Mouse (Mus musculus): ENCODE data around the gene Gli1.

Gene Gli1

DNA sequence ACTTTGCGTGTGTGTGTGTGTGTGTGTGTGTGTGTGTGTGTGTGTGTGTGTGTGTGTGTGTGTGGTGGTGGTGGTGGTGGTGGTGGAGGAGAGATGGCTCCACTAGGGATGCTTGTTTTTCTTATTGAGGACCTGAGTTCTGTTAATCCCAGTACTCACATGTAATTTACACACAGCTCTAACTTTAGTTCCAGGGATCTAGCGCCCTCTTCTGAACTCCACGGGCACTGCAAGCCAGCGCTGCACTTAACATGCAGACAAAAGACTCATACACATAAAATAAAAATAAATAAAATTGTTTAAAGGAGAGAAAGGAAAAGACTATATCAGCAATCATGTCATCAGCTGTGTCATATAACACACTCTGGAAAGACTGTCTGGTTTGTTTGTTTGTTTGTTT is 7.2 kb upstream of the Gli1 start:
- no peak for DNase-seq (ENCODE audit: low spot score in 2 of 2)

DNA sequence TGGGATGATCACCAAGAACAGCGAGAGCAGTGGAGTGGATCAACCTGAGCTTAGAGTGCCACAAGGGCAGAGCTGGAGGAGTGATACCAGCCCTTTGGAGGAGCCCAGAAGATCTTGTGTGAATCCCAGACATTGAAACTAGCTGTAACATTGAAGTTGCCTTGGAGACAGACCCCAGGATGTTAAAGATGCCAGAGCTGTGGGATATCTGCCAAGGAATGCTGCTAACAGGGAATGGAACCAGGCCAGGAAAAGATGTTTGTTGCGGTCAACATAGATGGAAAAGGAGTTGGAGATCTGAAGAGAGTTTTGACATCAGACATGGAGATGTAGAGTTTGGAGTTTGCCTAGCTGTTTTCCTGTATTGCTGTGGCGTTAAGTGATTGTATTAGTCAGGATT is 4.4 kb upstream of the Gli1 start:
- DNase-seq (ENCODE audit: low spot score in 2 of 2), result no peak

DNA sequence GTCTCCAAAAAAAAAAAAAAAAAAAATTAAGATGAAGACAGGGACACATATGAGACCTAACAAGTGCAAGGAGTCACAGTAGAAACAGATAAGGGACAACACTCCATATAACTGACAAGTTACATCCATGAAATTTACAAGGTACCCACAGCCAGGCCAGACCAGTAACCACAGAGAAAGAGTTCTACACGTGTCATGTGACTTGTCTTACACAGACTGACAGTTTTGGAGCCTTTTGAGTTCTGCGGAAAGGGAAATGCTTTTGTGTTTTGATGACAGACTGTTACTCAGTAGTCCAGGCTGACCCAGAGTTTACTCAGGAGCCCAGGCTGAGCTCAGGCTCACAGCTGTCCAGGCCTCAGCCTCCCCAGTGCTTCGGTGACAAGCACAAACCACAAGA is 1.3 kb upstream of the Gli1 start:
- no peak for DNase-seq (ENCODE audit: low spot score in 2 of 2)

DNA sequence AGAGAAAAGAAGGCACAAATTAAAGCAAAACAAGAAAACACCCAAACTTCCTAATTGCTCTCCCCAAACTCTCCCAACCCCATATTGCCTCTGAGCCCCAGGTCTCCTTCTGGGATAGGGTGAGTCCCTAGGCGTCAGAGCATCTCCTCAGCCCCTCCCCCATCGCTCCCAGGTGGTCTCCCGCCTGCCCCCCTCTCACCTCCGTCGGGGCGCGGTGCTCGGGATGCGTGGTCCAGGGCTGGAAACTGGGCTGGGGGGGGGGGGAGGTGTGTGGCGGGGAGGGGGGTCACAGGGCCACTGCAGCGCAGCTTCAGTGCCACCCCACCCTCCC is 449 bp downstream of the Gli1 start:
- DNase-seq (ENCODE audit: low spot score in 2 of 2), result no peak

DNA sequence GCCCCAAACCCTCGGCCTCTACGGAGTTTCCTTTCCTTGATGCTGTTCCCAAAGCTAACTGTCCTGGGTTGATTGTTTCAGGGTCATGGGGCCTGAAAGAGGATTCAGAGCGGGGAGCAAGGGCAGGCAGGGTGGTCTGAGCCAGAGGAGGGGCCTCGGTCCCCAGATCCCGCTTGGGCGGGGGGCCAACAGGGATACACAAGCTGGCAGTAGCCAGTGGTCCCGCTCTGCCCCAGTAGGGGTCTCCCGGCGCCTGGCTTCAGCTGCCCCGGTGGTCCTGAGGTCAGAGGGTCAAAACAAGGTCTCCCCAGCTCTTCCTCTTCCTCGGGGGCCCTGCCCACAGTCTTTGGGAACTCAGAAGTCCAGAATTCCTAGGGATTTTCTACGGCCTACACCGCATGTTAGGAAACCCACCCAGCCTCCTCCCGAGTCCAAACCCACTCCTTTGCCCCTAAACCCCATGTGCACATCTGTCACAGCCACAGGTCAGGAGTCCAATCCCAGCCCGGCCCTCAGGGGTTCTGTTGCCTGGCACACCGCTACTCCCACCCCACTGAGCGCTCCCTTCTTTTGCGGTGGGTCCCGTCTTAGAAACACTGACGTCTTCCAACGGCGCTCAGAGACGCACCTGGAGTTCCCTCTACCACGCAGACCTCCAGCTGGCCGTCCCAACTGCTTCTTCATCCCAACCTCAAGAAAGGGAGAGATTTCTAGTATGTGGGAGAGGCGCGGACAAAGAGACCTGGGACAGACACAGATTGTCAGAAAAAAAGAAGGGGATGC is 1.0 kb downstream of the Gli1 start:
- DNase-seq (ENCODE audit: low spot score in 2 of 2), result no peak

DNA sequence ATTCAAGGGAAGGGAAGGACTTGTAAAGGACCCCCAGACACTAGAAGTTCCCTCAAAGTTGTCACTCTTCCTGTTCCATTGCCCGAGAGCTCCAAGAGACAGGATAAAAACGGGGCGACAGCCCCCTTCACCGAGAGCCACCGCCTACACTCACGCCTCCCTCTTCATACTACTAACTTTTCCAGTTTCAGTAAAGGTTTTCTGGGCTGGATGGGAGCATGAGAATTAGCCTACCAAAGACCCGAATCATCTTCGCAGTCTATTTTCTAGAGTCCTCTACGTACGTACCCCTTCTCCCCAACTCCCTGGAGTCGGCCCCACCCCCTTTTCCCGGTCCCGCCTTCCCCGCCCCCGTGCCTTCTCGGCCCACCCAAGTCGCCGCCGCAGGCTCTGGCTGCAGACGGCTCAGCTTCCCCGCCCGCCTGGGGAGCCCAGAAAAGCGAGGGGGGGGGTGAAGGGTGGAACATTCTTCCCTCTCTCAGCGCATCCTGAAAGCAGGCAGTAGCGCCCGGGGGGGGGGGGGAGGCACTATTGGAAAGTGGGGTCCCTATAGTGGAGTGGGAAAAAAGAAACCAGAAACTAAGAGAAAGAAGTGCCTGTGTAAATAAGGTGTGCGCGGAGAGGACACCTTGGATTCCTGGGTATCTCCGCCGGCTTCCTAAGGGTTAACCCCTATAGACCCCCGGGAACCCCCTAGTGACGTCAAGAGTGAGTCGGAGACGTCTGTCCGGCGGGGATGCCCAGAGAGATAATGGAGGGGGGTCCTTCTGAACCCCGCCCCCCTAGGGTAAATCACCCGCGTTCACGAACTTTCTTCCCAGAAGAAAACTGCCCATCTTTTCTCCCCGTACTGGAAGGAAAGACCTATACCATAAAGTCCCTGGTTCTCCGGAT is 1.8 kb downstream of the Gli1 start:
- DNase-seq (ENCODE audit: low spot score in 2 of 2), result no peak

DNA sequence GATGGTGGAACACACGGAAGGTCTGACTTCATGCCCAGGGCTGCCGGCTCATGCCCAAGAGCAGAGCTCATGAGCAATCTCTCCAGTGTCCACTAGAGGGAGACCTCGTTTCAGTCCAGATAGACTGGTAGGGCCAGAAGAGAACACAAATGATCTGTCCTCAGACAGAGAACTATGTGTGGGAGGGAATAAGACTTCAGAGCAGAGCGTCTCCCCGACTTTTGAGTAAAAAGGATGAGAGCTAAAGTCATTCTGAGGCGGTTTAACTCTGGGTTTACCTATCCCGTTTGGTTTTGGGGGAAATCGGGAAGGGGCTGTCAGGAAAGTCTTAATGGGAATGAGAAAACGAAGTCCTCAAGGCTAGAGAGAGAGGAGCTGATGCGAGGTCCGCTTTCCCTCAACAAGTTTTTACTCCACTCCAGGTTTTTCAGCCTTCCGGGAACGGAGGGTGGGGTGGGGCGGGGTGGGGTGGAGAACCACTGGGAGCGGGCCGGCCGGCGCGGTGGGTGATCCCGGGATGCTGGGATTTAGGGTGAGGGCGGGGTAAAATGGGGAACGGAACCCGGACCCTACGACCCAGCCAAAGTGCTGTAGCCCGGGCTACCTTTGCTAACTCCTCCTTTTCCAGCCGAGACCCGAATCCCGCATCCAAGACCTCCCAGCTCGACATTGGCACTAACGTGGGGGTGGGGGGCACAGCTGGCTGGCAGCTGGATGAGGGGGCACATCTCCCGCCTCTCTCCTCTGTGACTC is 2.7 kb downstream of the Gli1 start:
- DNase-seq (ENCODE audit: low spot score in 2 of 2), result peak; percentile 76 to 82

DNA sequence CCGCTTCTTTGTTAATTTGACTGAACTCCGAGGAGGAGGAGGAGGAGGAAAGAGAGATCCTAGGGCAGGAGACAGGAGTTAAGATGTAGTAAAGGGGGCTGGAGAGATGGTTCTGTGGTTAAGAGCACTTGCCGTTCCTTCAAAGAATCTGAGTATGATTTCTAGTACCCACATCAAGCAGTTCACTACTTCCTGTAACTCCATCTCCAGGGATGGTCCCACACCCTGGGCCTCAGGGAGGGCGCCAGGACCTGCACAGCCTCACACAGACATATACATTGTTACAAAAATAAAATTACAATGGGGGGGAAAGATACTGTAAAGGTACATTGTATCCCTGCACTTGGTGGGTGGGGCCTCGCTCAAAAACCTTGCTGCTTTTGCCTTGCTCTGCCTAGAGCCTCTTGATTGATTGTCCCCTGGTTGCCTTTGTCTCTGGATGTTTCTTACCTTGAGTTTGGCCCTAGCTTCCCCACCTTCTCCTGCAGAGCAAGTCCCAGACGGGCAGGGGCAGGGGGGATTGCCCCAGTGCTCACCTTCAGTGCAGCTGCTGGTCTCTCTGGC is 4.2 kb downstream of the Gli1 start:
- no peak for DNase-seq (ENCODE audit: low spot score in 2 of 2)

DNA sequence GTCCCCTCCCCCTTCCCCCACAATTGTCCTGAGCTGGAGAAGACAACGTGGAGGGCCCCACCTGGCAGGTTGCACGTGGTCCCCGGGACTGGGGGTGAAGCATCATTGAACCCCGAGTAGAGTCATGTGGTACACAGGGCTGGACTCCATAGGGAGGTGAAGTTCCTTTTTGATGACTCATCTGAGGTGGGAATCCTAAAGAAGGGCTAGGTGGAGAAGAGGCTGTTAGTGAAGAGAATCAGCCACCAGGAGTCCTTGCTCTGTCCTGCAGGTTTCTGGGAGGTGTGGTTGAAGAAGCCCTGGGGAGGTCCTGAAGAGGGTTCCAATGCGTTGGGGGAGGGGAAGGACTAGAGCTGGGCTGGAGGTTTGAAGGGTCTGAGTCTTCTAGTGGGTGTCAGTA is 4.8 kb downstream of the Gli1 start:
- no peak for DNase-seq (ENCODE audit: low spot score in 2 of 2)

DNA sequence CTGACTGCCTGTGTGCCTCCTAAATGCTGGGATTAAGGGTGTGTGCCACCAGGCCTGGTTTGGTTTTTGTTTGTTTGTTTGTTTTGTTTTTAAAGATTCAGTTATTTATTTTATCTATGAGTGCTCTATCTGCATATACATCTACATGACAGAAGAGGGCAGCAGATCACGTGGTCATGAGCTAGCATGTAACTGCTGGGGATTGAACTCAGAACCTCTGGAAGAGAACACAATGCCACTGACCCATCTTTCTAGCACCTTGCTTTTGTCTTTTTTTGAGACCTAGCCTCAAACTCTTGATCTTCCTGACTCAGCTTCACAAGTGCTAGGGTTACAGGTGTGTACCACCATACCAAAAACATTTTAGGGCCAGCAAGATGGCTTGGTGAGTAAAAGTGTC is 6.5 kb downstream of the Gli1 start:
- DNase-seq (ENCODE audit: low spot score in 2 of 2), result no peak

DNA sequence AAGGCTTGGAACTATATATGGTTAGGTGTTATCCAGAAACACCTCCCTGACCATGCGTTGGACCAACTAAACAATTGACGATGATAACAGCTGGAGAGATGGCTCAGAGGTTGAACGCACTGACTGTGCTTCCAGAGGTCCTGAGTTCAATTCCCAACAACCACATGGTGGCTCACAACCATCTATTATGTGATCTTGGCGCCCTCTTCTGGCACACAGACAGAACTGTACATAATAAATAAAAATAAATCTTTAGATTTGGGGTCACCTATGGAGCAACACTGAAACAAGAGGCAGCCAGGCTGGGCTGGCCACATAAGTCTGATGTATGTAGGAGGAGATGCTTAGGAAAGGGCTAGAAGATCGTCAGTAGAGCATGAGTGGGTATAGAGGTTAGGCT is 8.6 kb downstream of the Gli1 start:
- DNase-seq (ENCODE audit: low spot score in 2 of 2), result no peak

DNA sequence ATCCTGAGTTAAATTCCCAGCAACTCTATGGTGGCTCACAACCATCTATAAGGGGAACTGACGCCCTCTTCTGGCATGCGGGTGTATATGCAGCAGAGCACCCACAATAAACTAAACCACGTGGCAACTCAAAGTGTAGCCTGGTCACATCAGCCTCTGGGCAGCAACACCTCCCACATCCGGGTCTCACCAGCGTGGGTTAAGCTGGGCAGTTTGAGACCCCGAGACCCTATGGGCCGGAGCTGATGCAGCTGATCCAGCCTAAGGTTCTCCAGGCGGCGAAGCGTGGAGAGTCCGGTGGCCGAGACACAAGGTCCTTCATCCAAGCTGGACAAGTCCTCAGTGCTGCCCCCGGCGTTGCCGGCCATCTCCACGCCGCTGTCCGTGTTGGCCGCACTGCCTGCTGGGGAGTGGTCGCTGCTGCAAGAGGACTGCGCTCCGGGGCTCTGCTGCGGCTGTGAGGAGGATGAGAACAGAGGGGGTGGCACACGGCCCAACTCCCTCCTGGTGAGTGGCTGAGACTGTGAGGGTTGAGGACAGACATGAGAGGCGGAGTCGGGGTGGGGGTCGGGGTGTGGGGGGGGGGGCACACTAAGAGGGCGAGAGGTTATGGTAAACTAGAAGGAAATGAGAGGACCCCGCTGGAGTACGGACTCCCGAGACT is 9.4 kb downstream of the Gli1 start:
- no peak for DNase-seq (ENCODE audit: low spot score in 2 of 2)

DNA sequence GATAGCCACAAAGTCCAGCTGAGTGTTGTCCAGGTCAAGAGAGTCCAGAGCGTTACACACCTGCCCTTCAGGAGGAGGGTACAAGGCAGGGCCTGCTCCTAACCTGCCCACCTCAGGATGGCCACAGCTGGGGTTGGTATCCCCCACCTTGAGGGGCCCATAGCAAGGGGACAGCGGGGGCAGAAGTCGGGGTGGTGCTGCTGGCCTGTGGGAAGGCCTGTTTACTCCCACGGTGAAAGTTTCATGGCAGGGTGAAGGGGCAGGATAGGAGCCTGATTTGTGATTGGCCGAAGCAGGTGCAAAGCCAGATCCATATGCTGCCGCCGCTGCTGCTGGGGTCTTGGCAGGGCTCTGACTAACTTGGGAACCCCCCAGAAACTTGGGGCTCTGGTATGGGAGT is 11.6 kb downstream of the Gli1 start:
- no peak for DNase-seq (ENCODE audit: low spot score in 2 of 2)

DNA sequence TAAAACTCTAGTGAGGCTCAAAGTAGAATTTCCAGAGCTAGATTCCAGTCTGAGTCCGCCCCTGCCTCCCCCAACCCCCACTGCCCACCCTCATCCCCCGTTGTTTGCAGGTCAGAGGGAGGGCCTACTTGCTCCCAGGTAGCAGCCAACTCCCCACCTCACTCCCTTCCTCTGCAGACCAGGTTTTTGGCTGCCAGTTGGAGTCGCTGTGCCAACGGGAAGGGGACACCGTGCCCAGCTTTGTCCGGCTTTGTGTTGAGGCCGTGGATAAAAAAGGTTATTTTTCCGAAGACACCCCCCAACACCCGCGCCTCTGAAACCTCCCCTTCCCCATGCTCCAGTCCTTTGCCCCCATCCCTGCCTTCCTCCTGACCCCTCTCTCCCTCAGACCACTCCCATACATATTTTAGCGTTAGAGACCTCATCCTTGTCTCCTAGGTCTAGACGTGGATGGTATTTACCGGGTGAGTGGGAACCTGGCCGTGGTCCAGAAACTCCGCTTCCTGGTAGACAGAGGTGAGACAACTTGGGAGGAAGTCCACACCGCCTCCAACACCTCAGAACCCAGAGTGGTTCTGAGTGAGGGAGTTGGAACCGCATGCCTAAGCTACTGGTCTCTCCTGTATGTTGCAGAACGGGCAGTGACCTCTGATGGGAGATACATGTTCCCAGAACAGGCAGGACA is 14.2 kb downstream of the Gli1 start:
- no peak for DNase-seq (ENCODE audit: low spot score in 2 of 2)

DNA sequence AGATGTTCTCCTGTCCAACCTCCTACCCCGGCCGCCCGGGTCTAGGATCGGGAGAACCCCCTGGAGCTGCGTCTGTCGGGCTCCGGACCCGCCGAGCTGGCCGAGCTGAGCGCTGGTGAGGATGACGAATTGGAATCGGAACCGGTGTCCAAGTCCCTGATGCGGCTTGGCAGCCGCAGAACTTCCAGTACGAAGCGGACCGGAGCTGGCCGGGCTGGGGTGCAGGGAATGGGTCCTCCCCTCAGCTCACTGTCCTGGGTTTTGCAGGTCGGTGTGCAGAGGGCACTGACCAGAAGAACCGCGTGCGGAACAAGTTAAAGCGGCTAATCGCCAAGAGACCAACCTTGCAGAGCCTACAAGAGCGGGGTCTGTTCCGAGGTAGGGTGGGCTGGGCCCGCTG is 14.9 kb downstream of the Gli1 start:
- DNase-seq (ENCODE audit: low spot score in 2 of 2), result no peak

DNA sequence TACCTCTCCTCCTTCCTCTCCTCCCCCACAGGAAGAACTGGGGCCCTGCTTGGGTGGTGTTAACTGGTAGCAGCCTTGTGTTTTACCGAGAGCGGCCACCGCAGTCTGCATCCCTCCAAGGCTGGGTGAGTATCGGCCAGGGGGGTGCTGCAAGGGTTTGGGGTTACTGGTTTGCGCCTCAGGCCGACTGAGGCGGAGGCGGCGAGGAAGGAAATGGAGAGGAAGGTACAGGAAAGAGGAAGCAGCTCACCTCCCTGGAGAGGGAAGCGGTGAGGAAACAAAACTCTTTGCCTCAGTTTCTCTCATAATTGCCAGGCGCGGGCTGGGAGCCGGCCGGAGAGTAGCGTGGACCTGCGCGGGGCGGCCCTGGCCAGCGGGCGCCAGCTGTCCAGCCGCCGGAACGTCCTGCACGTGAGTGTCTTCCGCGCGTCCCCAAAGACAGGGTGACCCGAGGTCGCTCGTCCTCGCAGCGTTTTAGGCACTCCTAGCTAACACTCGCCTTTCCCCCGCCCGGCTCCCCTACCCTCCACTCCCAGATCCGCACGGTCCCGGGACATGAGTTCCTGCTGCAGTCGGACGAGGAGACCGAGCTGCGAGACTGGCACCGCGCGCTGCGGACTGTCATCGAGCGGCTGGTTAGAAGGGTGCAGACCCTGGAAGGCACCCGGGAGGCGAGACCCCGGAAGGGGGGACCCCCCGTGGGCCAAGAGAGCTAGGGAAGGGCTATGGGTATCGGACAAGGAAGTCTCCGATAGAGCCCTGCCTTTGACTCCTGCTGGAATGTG is 15.6 kb downstream of the Gli1 start:
- DNase-seq (ENCODE audit: low spot score in 2 of 2), result no peak

DNA sequence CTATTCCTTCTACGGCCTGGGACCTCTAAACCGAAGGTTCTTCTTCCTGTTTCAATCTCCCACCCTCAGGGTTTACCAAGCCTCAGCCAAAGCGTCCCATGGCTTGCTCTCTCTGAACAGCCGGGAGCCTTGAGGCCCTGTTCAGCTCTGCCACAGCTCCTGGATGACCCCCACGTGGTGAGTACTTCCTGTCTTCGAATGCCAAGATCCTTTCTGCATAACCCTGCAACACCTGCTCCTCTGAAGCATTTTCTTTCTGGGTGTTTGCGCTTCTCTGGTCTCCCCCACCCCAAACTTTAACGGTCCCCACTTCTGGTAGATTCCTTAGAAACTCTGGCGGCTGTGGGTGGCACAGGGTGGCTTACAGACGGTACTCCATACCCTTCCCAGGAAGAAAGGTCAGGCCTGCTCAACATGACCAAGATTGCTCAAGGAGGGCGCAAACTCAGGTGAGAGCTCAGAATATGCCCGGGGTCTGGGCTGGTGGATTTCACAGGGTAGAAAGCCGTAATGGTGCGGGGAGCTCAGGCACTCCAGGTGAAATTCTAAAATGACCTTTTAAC is 16.2 kb downstream of the Gli1 start:
- no peak for DNase-seq (ENCODE audit: low spot score in 2 of 2)

DNA sequence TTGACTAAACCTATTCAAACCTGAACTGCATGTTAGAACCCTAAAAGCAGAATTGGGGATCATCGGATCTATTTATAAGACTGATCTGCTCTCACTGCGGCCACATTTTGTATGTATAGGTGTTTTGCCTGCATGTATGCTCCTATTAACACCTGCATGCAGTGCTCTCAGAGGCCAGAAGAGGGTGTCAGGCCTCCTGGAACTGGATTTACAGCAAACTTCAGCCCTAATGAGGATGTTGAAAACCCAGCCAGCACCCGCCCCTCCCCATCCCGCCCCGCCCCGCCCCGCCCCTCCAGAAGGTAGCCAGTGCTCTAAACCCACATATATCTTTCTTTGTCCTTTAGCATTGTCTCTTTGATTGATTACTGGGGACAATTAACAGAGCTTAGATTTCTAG is 17.3 kb downstream of the Gli1 start:
- no peak for DNase-seq (ENCODE audit: low spot score in 2 of 2)

DNA sequence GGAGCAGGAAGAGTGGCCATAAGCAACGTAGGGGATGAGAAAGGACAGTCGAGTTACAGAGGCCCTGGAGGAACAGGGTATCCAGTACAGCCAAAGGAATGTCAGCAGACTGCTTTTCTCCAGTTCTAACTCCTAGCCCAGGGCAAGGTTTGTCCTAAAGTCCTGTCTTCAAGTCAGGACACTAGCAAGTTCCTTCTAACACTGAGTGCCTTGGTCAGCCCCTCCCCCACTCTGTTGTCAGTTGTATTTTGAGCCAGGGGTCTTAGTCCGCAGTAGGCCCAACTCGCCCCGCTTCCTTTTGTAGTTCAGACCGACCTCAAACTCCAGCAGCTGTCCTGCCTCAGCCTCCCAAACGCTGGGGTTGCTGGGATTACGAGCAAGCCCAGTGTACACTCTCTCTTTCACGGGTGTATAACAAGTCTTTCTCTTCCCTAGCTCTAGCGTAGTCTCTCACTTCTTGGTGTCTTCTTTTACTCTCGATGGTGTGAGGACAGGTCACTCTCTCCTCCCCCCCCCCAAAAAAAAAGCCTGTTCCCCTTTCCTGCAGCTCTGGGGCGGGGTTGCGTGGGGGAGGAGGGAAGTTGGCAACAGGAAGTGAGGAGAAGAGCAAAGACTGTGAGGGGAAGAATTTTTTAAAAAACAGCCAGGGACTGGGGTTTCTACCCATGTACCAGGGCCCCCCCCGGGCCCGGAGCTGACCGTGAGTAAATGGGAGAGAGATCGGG is 18.5 kb downstream of the Gli1 start:
- DNase-seq (ENCODE audit: low spot score in 2 of 2), result no peak

Measured in right cerebral cortex, postnatal 36 days (tissue).